Mouse (Mus musculus) stomach, postnatal 0 days (tissue): ENCODE measurements around the gene Skap1.

Experiments used
- CTCF ChIP-seq: IDR thresholded peaks from 2 replicates; pipeline ENCODE4 v1.5.1; 2016; ENCODE audit warnings: antibody characterized with exemption, low read depth, mild to moderate bottlenecking, moderate library complexity
- EP300 ChIP-seq: optimal IDR thresholded peaks from 2 replicates; pipeline ENCODE3; 2016; ENCODE audit warnings: antibody characterized with exemption

- TF ChIP-seq CTCF (no peak), EP300 (no peak)
Observed at GRCm38 (mm10) chr11:96447931-96448330, 16.5 kb upstream of the Skap1 start.
